Mouse (Mus musculus): ENCODE data around the gene Scml4. TPM values are rescaled to one million over a fixed set of nuclear protein-coding genes. Genes with fewer than 3 reads are reported as not detected.

Scml4 gene
- polyA plus RNA-seq, 2 experiments: 0.92 to 1.1 TPM

- H3K9me3 ChIP-seq (ENCODE audit: control insufficient read depth, low read length): no peaks in the 10 kb centered on the region
- peaks cover 22% of the 10 kb centered on the region for H3K4me1 ChIP-seq (ENCODE audit: control insufficient read depth, insufficient read depth, low read length)
- H3K9ac ChIP-seq (ENCODE audit: low read depth, low read length, severe bottlenecking): no peak overlapping the region
- no peaks in the 10 kb centered on the region for H3K36me3 ChIP-seq (ENCODE audit: control insufficient read depth, insufficient read depth, low read length)
- no peak overlapping the region for H3K4me3 ChIP-seq (replicated peaks; ENCODE audit: low read length)
- ATAC-seq (ENCODE audit: low FRiP score, low read depth) (no peak), DNase-seq (ENCODE audit: low spot score) (no peak)
- H3K27me3 ChIP-seq (ENCODE audit: control insufficient read depth, insufficient read depth, low read length): no peaks in the 10 kb centered on the region
- H3K27ac ChIP-seq (replicated peaks; ENCODE audit: low read depth, low read length): no peak overlapping the region
- TF ChIP-seq POLR2A (IDR thresholded peaks at IDR 0.05; ENCODE audit: borderline replicate concordance, extremely low read depth, insufficient read depth, insufficient read length): no peak
- no peak overlapping the region for H3K4me2 ChIP-seq (replicated peaks; ENCODE audit: low read depth, low read length, severe bottlenecking)
- 26% methylated on average over 4 of the region's 4 CpGs for WGBS
Measured at GRCm38 (mm10) chr10:42945316-42945715, 85.1 kb downstream of the Scml4 start.

- Histone ChIP-seq H3K9me3 (ENCODE audit: control insufficient read depth, low read length) (no peaks in the 10 kb centered on the region), H3K4me2 (replicated peaks; ENCODE audit: low read depth, low read length, severe bottlenecking) (no peak overlapping the region), H3K9ac (ENCODE audit: low read depth, low read length, severe bottlenecking) (no peak overlapping the region), H3K4me1 (ENCODE audit: control insufficient read depth, insufficient read depth, low read length) (peaks cover 27% of the 10 kb centered on the region), H3K27me3 (ENCODE audit: control insufficient read depth, insufficient read depth, low read length) (no peaks in the 10 kb centered on the region), H3K27ac (replicated peaks; ENCODE audit: low read depth, low read length) (no peak overlapping the region), H3K36me3 (ENCODE audit: control insufficient read depth, insufficient read depth, low read length) (no peaks in the 10 kb centered on the region), H3K4me3 (replicated peaks; ENCODE audit: low read length) (no peak overlapping the region)
- TF ChIP-seq POLR2A (IDR thresholded peaks at IDR 0.05; ENCODE audit: borderline replicate concordance, extremely low read depth, insufficient read depth, insufficient read length): no peak
- WGBS: 90% methylated on average over 5 of the region's 5 CpGs
- DNase-seq (ENCODE audit: low spot score) (no peak), ATAC-seq (ENCODE audit: low FRiP score, low read depth) (no peak)
Measured at GRCm38 (mm10) chr10:42947336-42947735, 87.2 kb downstream of the Scml4 start.

GRCm38 (mm10) chr10:42950252-42950751 is 90.1 kb downstream of the Scml4 start:
- peak overlapping the region; percentile 58 for H3K27ac ChIP-seq (replicated peaks; ENCODE audit: low read depth, low read length)
- no peaks in the 10 kb centered on the region for H3K27me3 ChIP-seq (ENCODE audit: control insufficient read depth, insufficient read depth, low read length)
- H3K36me3 ChIP-seq (ENCODE audit: control insufficient read depth, insufficient read depth, low read length): no peaks in the 10 kb centered on the region
- WGBS: 0% methylated on average over 5 of the region's 8 CpGs
- H3K4me1 ChIP-seq (ENCODE audit: control insufficient read depth, insufficient read depth, low read length): peaks cover 27% of the 10 kb centered on the region
- H3K9ac ChIP-seq (ENCODE audit: low read depth, low read length, severe bottlenecking): peak overlapping the region; percentile 28
- ATAC-seq (ENCODE audit: low FRiP score, low read depth): peak; percentile 84
- no peak for TF ChIP-seq POLR2A (IDR thresholded peaks at IDR 0.05; ENCODE audit: borderline replicate concordance, extremely low read depth, insufficient read depth, insufficient read length)
- H3K4me3 ChIP-seq (replicated peaks; ENCODE audit: low read length): peak overlapping the region; percentile 12; the same call in 1 of the 2 replicates
- H3K4me2 ChIP-seq (replicated peaks; ENCODE audit: low read depth, low read length, severe bottlenecking): peak overlapping the region; percentile 42
- no peaks in the 10 kb centered on the region for H3K9me3 ChIP-seq (ENCODE audit: control insufficient read depth, low read length)
- peak; percentile 27 for DNase-seq (ENCODE audit: low spot score)

GRCm38 (mm10) chr10:42951078-42952045 is 91.2 kb downstream of the Scml4 start:
- Histone ChIP-seq H3K4me2 (replicated peaks; ENCODE audit: low read depth, low read length, severe bottlenecking) (no peak overlapping the region), H3K9me3 (ENCODE audit: control insufficient read depth, low read length) (no peaks in the 10 kb centered on the region), H3K9ac (ENCODE audit: low read depth, low read length, severe bottlenecking) (no peak overlapping the region), H3K36me3 (ENCODE audit: control insufficient read depth, insufficient read depth, low read length) (no peaks in the 10 kb centered on the region), H3K27ac (replicated peaks; ENCODE audit: low read depth, low read length) (0 out of 2 replicates have a peak overlapping the region, but pooled peaks have one; percentile 7), H3K4me3 (replicated peaks; ENCODE audit: low read length) (no peak overlapping the region), H3K27me3 (ENCODE audit: control insufficient read depth, insufficient read depth, low read length) (no peaks in the 10 kb centered on the region), H3K4me1 (ENCODE audit: control insufficient read depth, insufficient read depth, low read length) (peaks cover 27% of the 10 kb centered on the region)
- WGBS: 30% methylated on average over 20 of the region's 20 CpGs
- no peak for TF ChIP-seq POLR2A (IDR thresholded peaks at IDR 0.05; ENCODE audit: borderline replicate concordance, extremely low read depth, insufficient read depth, insufficient read length)
- DNase-seq (ENCODE audit: low spot score): no peak
- peak; percentile 59; the same call in 1 of the 2 replicates for ATAC-seq (ENCODE audit: low FRiP score, low read depth)

- no peak overlapping the region for H3K4me2 ChIP-seq (replicated peaks; ENCODE audit: low read depth, low read length, severe bottlenecking)
- no peaks in the 10 kb centered on the region for H3K27me3 ChIP-seq (ENCODE audit: control insufficient read depth, insufficient read depth, low read length)
- 33% methylated on average over 9 of the region's 9 CpGs for WGBS
- H3K9ac ChIP-seq (ENCODE audit: low read depth, low read length, severe bottlenecking): no peak overlapping the region
- no peak overlapping the region for H3K27ac ChIP-seq (replicated peaks; ENCODE audit: low read depth, low read length)
- H3K9me3 ChIP-seq (ENCODE audit: control insufficient read depth, low read length): no peaks in the 10 kb centered on the region
- H3K36me3 ChIP-seq (ENCODE audit: control insufficient read depth, insufficient read depth, low read length): no peaks in the 10 kb centered on the region
- no peak for ATAC-seq (ENCODE audit: low FRiP score, low read depth)
- peaks cover 27% of the 10 kb centered on the region for H3K4me1 ChIP-seq (ENCODE audit: control insufficient read depth, insufficient read depth, low read length)
- DNase-seq (ENCODE audit: low spot score): no peak
- no peak for TF ChIP-seq POLR2A (IDR thresholded peaks at IDR 0.05; ENCODE audit: borderline replicate concordance, extremely low read depth, insufficient read depth, insufficient read length)
- no peak overlapping the region for H3K4me3 ChIP-seq (replicated peaks; ENCODE audit: low read length)
Measured at GRCm38 (mm10) chr10:42952046-42952420, 91.9 kb downstream of the Scml4 start.
